Mouse (Mus musculus) G1E (cell line): ENCODE results near the gene Clstn3. TPM values are rescaled to one million over a fixed set of nuclear protein-coding genes. Genes with fewer than 3 reads are reported as not detected.

Source experiments
- ATAC-seq: 2 replicates; pipeline ENCODE4 v1.8.0; 2016; ENCODE audit warnings: mild to moderate bottlenecking; ENCODE audit not compliant: insufficient number of reproducible peaks, poor library complexity, low FRiP score, severe bottlenecking; ENCODE audit errors: extremely low read depth
- DNase-seq: peaks from one replicate; pipeline ENCODE4 v3.0.0; 2012; ENCODE audit warnings: low spot score
- H3K27me3 ChIP-seq: 2 replicates; pipeline ENCODE4 v1.6.1; 2012; ENCODE audit warnings: mild to moderate bottlenecking, low read length, inconsistent platforms; ENCODE audit not compliant: insufficient read depth
- H3K36me3 ChIP-seq: replicated peaks from 2 replicates; pipeline ENCODE3; 2012; ENCODE audit warnings: mild to moderate bottlenecking, inconsistent platforms
- H3K4me1 ChIP-seq: 2 replicates; pipeline ENCODE4 v1.6.1; 2012; ENCODE audit warnings: low read depth, low read length, inconsistent platforms, mixed read lengths; ENCODE audit not compliant: insufficient read depth
- H3K4me3 ChIP-seq: 2 replicates; pipeline ENCODE4 v1.5.1; 2012; ENCODE audit warnings: low read depth, mild to moderate bottlenecking, inconsistent platforms, low read length, moderate library complexity, mixed read lengths
- H3K9me3 ChIP-seq: replicated peaks from 2 replicates; pipeline ENCODE4 v1.6.1; 2012; ENCODE audit warnings: inconsistent platforms
- CTCF ChIP-seq: IDR thresholded peaks from 2 replicates; pipeline ENCODE4 v1.5.1; 2012; ENCODE audit warnings: low read depth, low read length, inconsistent platforms, mixed read lengths
- GATA1 ChIP-seq: IDR thresholded peaks from 2 replicates; pipeline ENCODE4 v1.6.1; 2012; ENCODE audit warnings: borderline replicate concordance, low read length, inconsistent platforms, mixed read lengths
- GATA2 ChIP-seq: IDR thresholded peaks from 2 replicates; pipeline ENCODE4 v1.6.1; 2012; ENCODE audit warnings: low read depth, low read length, inconsistent platforms, borderline replicate concordance
- POLR2AphosphoS5 ChIP-seq: IDR thresholded peaks from 2 replicates; pipeline ENCODE4 v1.6.1; 2012; ENCODE audit warnings: low read depth, low read length, inconsistent platforms; ENCODE audit not compliant: insufficient replicate concordance
- TAL1 ChIP-seq: conservative IDR thresholded peaks from 2 replicates; pipeline ENCODE4 v1.6.1; 2012; ENCODE audit warnings: low read depth, low read length, inconsistent platforms, mixed read lengths
- polyA plus RNA-seq: library from polyadenylated mRNA; stranded (reverse); fragments of >175 nt; gene quantifications from 2 replicates; pipeline ENCODE4 v1.2.3, GENCODE M21; 2012
- total RNA-seq, 2 experiments: library from RNA; stranded (forward) in 1 of 2; stranded (reverse) in 1 of 2; fragments of 200-1000 nt in 1 of 2; fragments of >200 nt in 1 of 2; fragmentation: Nextera tagmentation in 1 of 2; gene quantifications; 2 replicates each; pipeline ENCODE4 v1.2.3; 2014 to 2017

The Clstn3 gene
- total and polyA plus RNA-seq, 3 experiments: 4.2 to 11.5 (median 4.6) TPM

GRCm38 (mm10) chr6:124505028-124505427 lies 40.4 kb upstream of the Clstn3 start:
- no peak for DNase-seq
- no peak for TF ChIP-seq CTCF
- TF ChIP-seq GATA2: no peak
- no peak for TF ChIP-seq POLR2AphosphoS5
- peaks cover 5% of the 10 kb centered on the region; the same call in 1 of the 2 replicates for H3K27me3 ChIP-seq
- ATAC-seq: no peak
- no peaks in the 10 kb centered on the region for H3K9me3 ChIP-seq
- no peak overlapping the region for H3K4me3 ChIP-seq
- H3K4me1 ChIP-seq: no peaks in the 10 kb centered on the region
- H3K36me3 ChIP-seq: no peaks in the 10 kb centered on the region

- ATAC-seq (no peak), DNase-seq (no peak)
- H3K9me3 ChIP-seq: no peaks in the 10 kb centered on the region
- H3K27me3 ChIP-seq: no peaks in the 10 kb centered on the region
- no peak overlapping the region for H3K4me3 ChIP-seq
- H3K36me3 ChIP-seq: no peaks in the 10 kb centered on the region
- TF ChIP-seq TAL1 (no peak), POLR2AphosphoS5 (no peak), GATA1 (no peak), GATA2 (no peak), CTCF (no peak)
- H3K4me1 ChIP-seq: no peaks in the 10 kb centered on the region
These were observed 37.4 kb upstream of the Clstn3 start for GRCm38 (mm10) chr6:124502021-124502420.

GRCm38 (mm10) chr6:124501473-124501872 lies 36.9 kb upstream of the Clstn3 start:
- DNase-seq (no peak), ATAC-seq (no peak)
- no peak for TF ChIP-seq GATA1
- TF ChIP-seq TAL1: no peak
- no peak for TF ChIP-seq GATA2

GRCm38 (mm10) chr6:124499914-124500566 lies 35.4 kb upstream of the Clstn3 start:
- TF ChIP-seq GATA1 (no peak), CTCF (no peak), POLR2AphosphoS5 (no peak), TAL1 (no peak)
- Histone ChIP-seq H3K27me3 (no peaks in the 10 kb centered on the region), H3K36me3 (no peaks in the 10 kb centered on the region), H3K9me3 (no peaks in the 10 kb centered on the region), H3K4me1 (no peaks in the 10 kb centered on the region), H3K4me3 (no peak overlapping the region)
- DNase-seq (no peak), ATAC-seq (no peak)

More at GRCm38 (mm10) chr6:124501473-124501872, 36.9 kb upstream of the Clstn3 start:
- Histone ChIP-seq H3K27me3 (no peaks in the 10 kb centered on the region), H3K4me3 (no peak overlapping the region), H3K4me1 (no peaks in the 10 kb centered on the region), H3K9me3 (no peaks in the 10 kb centered on the region), H3K36me3 (no peaks in the 10 kb centered on the region)

- TF ChIP-seq CTCF (no peak), POLR2AphosphoS5 (no peak), GATA1 (no peak), GATA2 (no peak), TAL1 (no peak)
- H3K27me3 ChIP-seq: peaks cover 3% of the 10 kb centered on the region
- H3K9me3 ChIP-seq: no peaks in the 10 kb centered on the region
- no peak for ATAC-seq
- DNase-seq: no peak
- H3K4me3 ChIP-seq: no peak overlapping the region
- no peaks in the 10 kb centered on the region for H3K36me3 ChIP-seq
- peaks cover 12% of the 10 kb centered on the region for H3K4me1 ChIP-seq
These were observed 31.5 kb upstream of the Clstn3 start for GRCm38 (mm10) chr6:124496054-124496453.

- peaks cover 12% of the 10 kb centered on the region for H3K4me1 ChIP-seq
- ATAC-seq (no peak), DNase-seq (no peak)
- peaks cover 6% of the 10 kb centered on the region for H3K27me3 ChIP-seq
- TF ChIP-seq CTCF: no peak
- no peak for TF ChIP-seq GATA1
- no peak for TF ChIP-seq TAL1
- no peak for TF ChIP-seq POLR2AphosphoS5
- no peak for TF ChIP-seq GATA2
- H3K4me3 ChIP-seq: no peak overlapping the region
- no peaks in the 10 kb centered on the region for H3K9me3 ChIP-seq
- no peaks in the 10 kb centered on the region for H3K36me3 ChIP-seq
These were observed 29.3 kb upstream of the Clstn3 start for GRCm38 (mm10) chr6:124493886-124494285.
